Mouse (Mus musculus) CD4-positive helper T cell, adult 2 months (primary cell): ENCODE data around the gene Zfp597.
"Not testable (repeated sequence)": the region's sequence is repeated elsewhere in the genome, so short reads cannot be mapped to it uniquely, and the experiment has no call there.

Experiments
- DNase-seq: peaks from one replicate; pipeline ENCODE4 v3.0.0-alpha.2; 2012; ENCODE audit warnings: low read depth, missing footprints, low spot score

The Zfp597 gene

GRCm38 (mm10) chr16:3859254-3859653 is 25.1 kb downstream of the Zfp597 start:
- DNase-seq, result no peak

- no peak for DNase-seq
These were observed 28.6 kb downstream of the Zfp597 start for GRCm38 (mm10) chr16:3855776-3856175.

GRCm38 (mm10) chr16:3854437-3855182 is 29.8 kb downstream of the Zfp597 start:
- DNase-seq, result no peak

- no peak for DNase-seq
These were observed 31.8 kb downstream of the Zfp597 start for GRCm38 (mm10) chr16:3852586-3852985.

- DNase-seq, result not testable (repeated sequence)
These were observed 33.1 kb downstream of the Zfp597 start for GRCm38 (mm10) chr16:3851301-3851700.

GRCm38 (mm10) chr16:3848416-3848815 is 35.9 kb downstream of the Zfp597 start:
- peak; percentile 12 for DNase-seq

GRCm38 (mm10) chr16:3847871-3848270 is 36.5 kb downstream of the Zfp597 start:
- DNase-seq, result no peak

- DNase-seq, result peak; percentile 94
These were observed 37.4 kb downstream of the Zfp597 start, which contains the start of gene Zfp174 for GRCm38 (mm10) chr16:3846711-3847518. Gene Zfp174 (plus strand): TSS chr16:3847268.

- no peak for DNase-seq
These were observed 40.6 kb downstream of the Zfp597 start for GRCm38 (mm10) chr16:3843796-3844195.

GRCm38 (mm10) chr16:3842989-3843388 is 41.4 kb downstream of the Zfp597 start:
- DNase-seq, result no peak

- peak; percentile 45 for DNase-seq
These were observed 45.0 kb downstream of the Zfp597 start for GRCm38 (mm10) chr16:3839157-3839885.

GRCm38 (mm10) chr16:3835461-3835860 is 48.9 kb downstream of the Zfp597 start:
- DNase-seq, result no peak

GRCm38 (mm10) chr16:3830588-3831109 is 53.7 kb downstream of the Zfp597 start, which contains the start of gene Olfr15:
Gene Olfr15 (plus strand): TSS chr16:3830878.
- DNase-seq, result peak; percentile 21

- no peak for DNase-seq
These were observed 54.6 kb downstream of the Zfp597 start for GRCm38 (mm10) chr16:3829727-3830126.

- DNase-seq, result no peak
These were observed 56.3 kb downstream of the Zfp597 start for GRCm38 (mm10) chr16:3828021-3828420.

- peak; percentile 35 for DNase-seq
These were observed 64.2 kb downstream of the Zfp597 start for GRCm38 (mm10) chr16:3820202-3820601.

GRCm38 (mm10) chr16:3814667-3815066 is 69.7 kb downstream of the Zfp597 start:
- DNase-seq, result not testable (repeated sequence)
